Mouse (Mus musculus): ENCODE measurements around the gene Lrch3. TPM values are rescaled to one million over a fixed set of nuclear protein-coding genes. Genes with fewer than 3 reads are reported as not detected.
"Not testable (repeated sequence)": the region's sequence is repeated elsewhere in the genome, so short reads cannot be mapped to it uniquely, and the experiment has no call there.

Gene Lrch3
- total RNA-seq, 1 experiment from 2014 or later, result 67.0 TPM

GRCm38 (mm10) chr16:32902051-32902428 is 11.9 kb upstream of the Lrch3 start:
- ATAC-seq (ENCODE audit: extremely low read depth, insufficient number of reproducible peaks, low FRiP score, poor library complexity, severe bottlenecking), result no peak

GRCm38 (mm10) chr16:32906186-32906585 is 7.7 kb upstream of the Lrch3 start:
- no peak for ATAC-seq (ENCODE audit: extremely low read depth, insufficient number of reproducible peaks, low FRiP score, poor library complexity, severe bottlenecking)

- no peak for ATAC-seq (ENCODE audit: extremely low read depth, insufficient number of reproducible peaks, low FRiP score, poor library complexity, severe bottlenecking)
Observed at GRCm38 (mm10) chr16:32906727-32907126, 7.2 kb upstream of the Lrch3 start.

GRCm38 (mm10) chr16:32913212-32913611 is 688 bp upstream of the Lrch3 start:
- no peak for ATAC-seq (ENCODE audit: extremely low read depth, insufficient number of reproducible peaks, low FRiP score, poor library complexity, severe bottlenecking)

GRCm38 (mm10) chr16:32915292-32916068 is 1.6 kb downstream of the Lrch3 start:
- no peak for ATAC-seq (ENCODE audit: extremely low read depth, insufficient number of reproducible peaks, low FRiP score, poor library complexity, severe bottlenecking)

- not testable (repeated sequence) for ATAC-seq (ENCODE audit: extremely low read depth, insufficient number of reproducible peaks, low FRiP score, poor library complexity, severe bottlenecking)
Observed at GRCm38 (mm10) chr16:32926629-32927028, 12.7 kb downstream of the Lrch3 start.

GRCm38 (mm10) chr16:32927044-32927443 is 13.1 kb downstream of the Lrch3 start:
- no peak for ATAC-seq (ENCODE audit: extremely low read depth, insufficient number of reproducible peaks, low FRiP score, poor library complexity, severe bottlenecking)

GRCm38 (mm10) chr16:32929918-32930317 is 16.0 kb downstream of the Lrch3 start:
- no peak for ATAC-seq (ENCODE audit: extremely low read depth, insufficient number of reproducible peaks, low FRiP score, poor library complexity, severe bottlenecking)

GRCm38 (mm10) chr16:32934470-32934869 is 20.6 kb downstream of the Lrch3 start:
- no peak for ATAC-seq (ENCODE audit: extremely low read depth, insufficient number of reproducible peaks, low FRiP score, poor library complexity, severe bottlenecking)

- no peak for ATAC-seq (ENCODE audit: extremely low read depth, insufficient number of reproducible peaks, low FRiP score, poor library complexity, severe bottlenecking)
Observed at GRCm38 (mm10) chr16:32935088-32935487, 21.2 kb downstream of the Lrch3 start.

- no peak for ATAC-seq (ENCODE audit: extremely low read depth, insufficient number of reproducible peaks, low FRiP score, poor library complexity, severe bottlenecking)
Observed at GRCm38 (mm10) chr16:32937358-32937757, 23.5 kb downstream of the Lrch3 start.

GRCm38 (mm10) chr16:32939301-32939700 is 25.4 kb downstream of the Lrch3 start:
- not testable (repeated sequence) for ATAC-seq (ENCODE audit: extremely low read depth, insufficient number of reproducible peaks, low FRiP score, poor library complexity, severe bottlenecking)

GRCm38 (mm10) chr16:32939716-32940115 is 25.8 kb downstream of the Lrch3 start:
- not testable (repeated sequence) for ATAC-seq (ENCODE audit: extremely low read depth, insufficient number of reproducible peaks, low FRiP score, poor library complexity, severe bottlenecking)

GRCm38 (mm10) chr16:32941226-32941625 is 27.3 kb downstream of the Lrch3 start:
- not testable (repeated sequence) for ATAC-seq (ENCODE audit: extremely low read depth, insufficient number of reproducible peaks, low FRiP score, poor library complexity, severe bottlenecking)

- ATAC-seq (ENCODE audit: extremely low read depth, insufficient number of reproducible peaks, low FRiP score, poor library complexity, severe bottlenecking), result no peak
Observed at GRCm38 (mm10) chr16:32942694-32943093, 28.8 kb downstream of the Lrch3 start.

- no peak for ATAC-seq (ENCODE audit: extremely low read depth, insufficient number of reproducible peaks, low FRiP score, poor library complexity, severe bottlenecking)
Observed at GRCm38 (mm10) chr16:32945379-32945778, 31.5 kb downstream of the Lrch3 start.

GRCm38 (mm10) chr16:32948016-32948415 is 34.1 kb downstream of the Lrch3 start:
- ATAC-seq (ENCODE audit: extremely low read depth, insufficient number of reproducible peaks, low FRiP score, poor library complexity, severe bottlenecking), result no peak

GRCm38 (mm10) chr16:32948656-32949055 is 34.8 kb downstream of the Lrch3 start:
- ATAC-seq (ENCODE audit: extremely low read depth, insufficient number of reproducible peaks, low FRiP score, poor library complexity, severe bottlenecking), result no peak

GRCm38 (mm10) chr16:32949281-32949680 is 35.4 kb downstream of the Lrch3 start:
- no peak for ATAC-seq (ENCODE audit: extremely low read depth, insufficient number of reproducible peaks, low FRiP score, poor library complexity, severe bottlenecking)

- ATAC-seq (ENCODE audit: extremely low read depth, insufficient number of reproducible peaks, low FRiP score, poor library complexity, severe bottlenecking), result no peak
Observed at GRCm38 (mm10) chr16:32951074-32951473, 37.2 kb downstream of the Lrch3 start.

GRCm38 (mm10) chr16:32953806-32954205 is 39.9 kb downstream of the Lrch3 start:
- ATAC-seq (ENCODE audit: extremely low read depth, insufficient number of reproducible peaks, low FRiP score, poor library complexity, severe bottlenecking), result no peak
